Mouse (Mus musculus): ENCODE results near the gene Prepl.

DNA sequence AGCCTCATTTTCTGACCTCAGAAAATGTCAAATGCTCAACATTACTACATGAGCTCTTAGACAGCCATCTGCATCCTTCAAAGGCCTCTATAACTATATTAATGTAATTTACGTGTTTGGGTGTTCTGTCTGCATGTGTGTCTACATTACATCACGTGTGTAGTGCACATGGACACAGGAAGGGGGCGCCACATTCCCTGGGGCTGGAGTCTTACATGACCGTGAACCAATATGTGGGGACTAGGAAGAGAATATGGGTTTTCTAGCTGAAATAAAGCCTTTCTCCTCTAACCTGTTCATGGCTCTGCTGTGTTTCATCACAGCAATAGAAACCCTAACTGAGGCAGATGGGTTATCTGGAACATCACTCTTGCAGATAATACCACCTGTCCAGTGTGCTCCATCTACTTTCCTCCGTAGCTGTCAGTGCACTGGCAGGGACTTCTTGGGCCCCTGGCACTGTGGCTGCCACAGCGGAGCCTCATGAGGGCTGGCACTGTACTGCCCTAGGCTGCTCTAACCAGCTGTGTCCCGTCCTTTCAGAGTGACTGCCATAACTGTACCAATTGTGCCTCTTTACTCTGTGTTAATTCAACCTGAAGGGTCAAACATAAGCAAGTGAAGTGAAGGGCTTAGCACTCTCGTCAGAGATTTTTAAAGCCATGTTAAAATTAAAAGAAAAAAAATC, 18.8 kb downstream of the Prepl start:
- TF ChIP-seq EP300 (IDR thresholded peaks at IDR 0.05; ENCODE audit: insufficient read depth, low read depth, low read length), result no peak
- TF ChIP-seq CTCF (IDR thresholded peaks at IDR 0.05), result peak; percentile 51

All from heart, adult 2 months (tissue).